Mouse (Mus musculus) cortical plate, adult 2 months (tissue): ENCODE results near the gene Map4.

Source experiments
- CTCF ChIP-seq: fragments of 200-500 bp; IDR thresholded peaks from 2 replicates; pipeline ENCODE4 v1.5.1; 2011; ENCODE audit warnings: mild to moderate bottlenecking, control low read depth, low read length; ENCODE audit not compliant: insufficient read depth; ENCODE audit errors: extremely low read depth
- POLR2A ChIP-seq: fragments of 200-500 bp; IDR thresholded peaks from 2 replicates; pipeline ENCODE4 v1.6.1; 2011; ENCODE audit warnings: mild to moderate bottlenecking, low read length, control low read depth; ENCODE audit not compliant: insufficient read depth; ENCODE audit errors: extremely low read depth

GRCm38 (mm10) chr9:109887321-109887720 lies 43.9 kb upstream of the Map4 start:
- TF ChIP-seq POLR2A (no peak), CTCF (no peak)
